Mouse (Mus musculus): ENCODE measurements around the gene Atp1b2. TPM values are rescaled to one million over a fixed set of nuclear protein-coding genes. Genes with fewer than 3 reads are reported as not detected.

The Atp1b2 gene
- polyA plus RNA-seq, 1 experiment from 2014 or later, result 11.4 TPM

DNA sequence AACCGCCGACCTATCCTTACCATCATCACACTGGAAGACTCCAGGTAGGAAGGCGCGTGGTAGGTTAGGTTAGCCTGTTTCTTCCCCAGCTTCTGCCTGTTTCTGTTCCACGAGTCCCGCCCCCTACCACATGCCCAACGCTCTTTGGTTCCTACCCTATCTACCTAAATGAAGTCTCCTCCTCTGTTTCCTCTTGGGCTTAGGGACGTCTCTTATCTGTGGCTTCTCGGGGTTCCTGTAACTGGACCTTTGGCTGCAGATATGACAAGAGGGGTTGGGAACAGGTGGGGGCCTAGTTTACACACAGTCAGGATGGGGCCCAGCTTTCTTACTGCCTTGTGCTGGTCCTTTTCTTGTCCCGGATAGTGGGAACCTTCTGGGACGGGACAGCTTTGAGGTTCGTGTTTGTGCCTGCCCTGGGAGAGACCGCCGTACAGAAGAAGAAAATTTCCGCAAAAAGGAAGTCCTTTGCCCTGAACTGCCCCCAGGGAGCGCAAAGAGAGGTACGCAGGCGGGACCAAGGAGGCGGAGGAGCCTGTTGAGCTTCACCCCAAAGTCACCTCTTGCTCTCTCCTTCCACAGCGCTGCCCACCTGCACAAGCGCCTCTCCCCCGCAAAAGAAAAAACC lies 16.4 kb downstream of the Atp1b2 start:
- no peaks in the 10 kb centered on the region for H3K4me1 ChIP-seq (ENCODE audit: control insufficient read depth, insufficient read depth, low read length)
- H3K27ac ChIP-seq (ENCODE audit: low read depth, low read length), result no peak overlapping the region
- ATAC-seq (ENCODE audit: low FRiP score, low TSS enrichment), result no peak
- H3K27me3 ChIP-seq (ENCODE audit: control insufficient read depth, insufficient read depth, low read length), result no peaks in the 10 kb centered on the region
- no peaks in the 10 kb centered on the region for H3K9me3 ChIP-seq (ENCODE audit: control insufficient read depth, low read length)
- peaks cover 72% of the 10 kb centered on the region for H3K36me3 ChIP-seq (ENCODE audit: control insufficient read depth, insufficient read depth, low read length)
- no peak overlapping the region for H3K4me2 ChIP-seq (replicated peaks; ENCODE audit: low read depth, low read length)
- WGBS, result 92% methylated on average over 22 of the region's 22 CpGs
- no peak overlapping the region for H3K9ac ChIP-seq (ENCODE audit: low read depth, low read length)
- H3K4me3 ChIP-seq (ENCODE audit: low read length), result no peak overlapping the region

DNA sequence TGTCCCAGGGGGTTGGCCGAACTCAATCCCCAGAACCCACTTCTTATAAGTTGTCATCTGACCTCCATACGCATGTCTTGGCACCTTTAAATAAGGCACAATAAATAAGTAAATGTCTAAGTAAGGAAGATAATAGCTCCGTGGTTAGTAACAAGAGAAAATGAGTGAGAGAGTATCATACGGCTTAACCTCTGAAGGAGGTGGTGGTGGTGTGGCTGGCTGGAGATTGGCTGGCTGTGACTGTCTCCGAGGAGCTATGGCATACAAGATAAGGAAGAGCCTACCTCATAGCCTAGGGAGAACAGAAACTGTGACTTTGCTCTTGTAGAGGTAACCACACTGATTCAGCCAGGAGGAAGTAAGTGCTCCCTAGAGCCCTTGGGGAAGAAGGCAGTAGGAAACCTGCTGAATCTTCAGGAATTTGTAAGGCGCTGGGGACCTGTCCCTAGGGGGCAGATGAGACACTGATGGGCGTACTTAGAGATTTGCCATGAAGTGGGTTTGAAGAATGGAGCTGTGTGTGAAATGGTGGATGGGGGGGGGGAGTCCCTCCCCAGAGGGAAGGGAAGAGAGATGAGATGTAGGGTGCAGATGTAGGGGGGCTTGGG lies 19.9 kb downstream of the Atp1b2 start:
- H3K9ac ChIP-seq (ENCODE audit: low read depth, low read length), result no peak overlapping the region
- ATAC-seq (ENCODE audit: low FRiP score, low TSS enrichment), result no peak
- H3K27me3 ChIP-seq (ENCODE audit: control insufficient read depth, insufficient read depth, low read length), result no peaks in the 10 kb centered on the region
- H3K9me3 ChIP-seq (ENCODE audit: control insufficient read depth, low read length), result no peaks in the 10 kb centered on the region
- no peak overlapping the region for H3K4me2 ChIP-seq (replicated peaks; ENCODE audit: low read depth, low read length)
- peaks cover 54% of the 10 kb centered on the region for H3K36me3 ChIP-seq (ENCODE audit: control insufficient read depth, insufficient read depth, low read length)
- H3K4me3 ChIP-seq (ENCODE audit: low read length), result no peak overlapping the region
- peaks cover 11% of the 10 kb centered on the region for H3K4me1 ChIP-seq (ENCODE audit: control insufficient read depth, insufficient read depth, low read length)
- no peak overlapping the region for H3K27ac ChIP-seq (ENCODE audit: low read depth, low read length)
- 79% methylated on average over 7 of the region's 7 CpGs for WGBS

DNA sequence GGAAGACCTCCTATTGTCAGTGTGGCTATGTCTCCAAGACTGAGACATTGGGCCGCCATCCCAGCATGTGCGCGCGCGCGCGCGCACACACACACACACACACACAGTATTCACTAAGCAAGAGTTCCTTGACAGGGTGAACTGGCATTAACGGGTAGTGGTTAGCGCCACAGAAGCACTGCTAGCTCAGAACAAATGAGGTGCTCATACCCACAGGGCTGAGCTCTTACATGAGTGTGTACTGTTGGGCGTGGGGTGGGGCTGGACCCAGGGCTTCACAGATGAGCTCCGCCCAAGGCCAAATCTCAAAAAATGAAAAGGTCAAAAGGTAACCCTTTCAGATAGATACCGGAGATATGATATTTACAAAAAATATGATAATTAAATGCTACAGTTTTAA lies 20.8 kb downstream of the Atp1b2 start:
- H3K27ac ChIP-seq (ENCODE audit: low read depth, low read length), result no peak overlapping the region
- no peaks in the 10 kb centered on the region for H3K9me3 ChIP-seq (ENCODE audit: control insufficient read depth, low read length)
- no peak overlapping the region for H3K9ac ChIP-seq (ENCODE audit: low read depth, low read length)
- H3K36me3 ChIP-seq (ENCODE audit: control insufficient read depth, insufficient read depth, low read length), result peaks cover 46% of the 10 kb centered on the region
- no peak for ATAC-seq (ENCODE audit: low FRiP score, low TSS enrichment)
- no peaks in the 10 kb centered on the region for H3K27me3 ChIP-seq (ENCODE audit: control insufficient read depth, insufficient read depth, low read length)
- H3K4me1 ChIP-seq (ENCODE audit: control insufficient read depth, insufficient read depth, low read length), result peaks cover 11% of the 10 kb centered on the region
- H3K4me2 ChIP-seq (replicated peaks; ENCODE audit: low read depth, low read length), result no peak overlapping the region
- H3K4me3 ChIP-seq (ENCODE audit: low read length), result no peak overlapping the region
- 97% methylated on average over 13 of the region's 13 CpGs for WGBS

DNA sequence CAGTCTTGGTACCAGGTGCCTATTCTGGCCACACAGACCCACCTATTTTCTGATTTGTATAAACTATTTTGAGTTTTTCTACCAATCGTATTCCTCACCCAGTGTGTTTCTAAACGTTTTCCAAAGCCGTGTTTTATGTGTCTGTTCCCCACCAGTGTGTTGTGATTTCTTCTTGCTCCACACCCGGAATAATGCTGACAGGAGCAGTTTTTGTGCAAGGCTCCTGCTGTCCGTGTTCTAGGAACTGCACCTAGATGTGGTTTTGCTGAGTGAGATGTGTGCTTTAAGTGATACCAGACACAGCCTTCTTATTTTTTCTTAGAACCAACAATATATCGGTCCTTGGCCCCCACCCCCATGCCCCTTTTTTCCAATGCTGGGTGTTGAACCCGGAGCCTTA lies 21.7 kb downstream of the Atp1b2 start:
- Histone ChIP-seq H3K9me3 (ENCODE audit: control insufficient read depth, low read length) (no peaks in the 10 kb centered on the region), H3K4me1 (ENCODE audit: control insufficient read depth, insufficient read depth, low read length) (peaks cover 11% of the 10 kb centered on the region), H3K9ac (ENCODE audit: low read depth, low read length) (no peak overlapping the region), H3K27me3 (ENCODE audit: control insufficient read depth, insufficient read depth, low read length) (no peaks in the 10 kb centered on the region), H3K4me2 (replicated peaks; ENCODE audit: low read depth, low read length) (no peak overlapping the region), H3K4me3 (ENCODE audit: low read length) (no peak overlapping the region), H3K27ac (ENCODE audit: low read depth, low read length) (no peak overlapping the region), H3K36me3 (ENCODE audit: control insufficient read depth, insufficient read depth, low read length) (peaks cover 36% of the 10 kb centered on the region)
- no peak for ATAC-seq (ENCODE audit: low FRiP score, low TSS enrichment)
- 81% methylated on average over 7 of the region's 7 CpGs for WGBS

DNA sequence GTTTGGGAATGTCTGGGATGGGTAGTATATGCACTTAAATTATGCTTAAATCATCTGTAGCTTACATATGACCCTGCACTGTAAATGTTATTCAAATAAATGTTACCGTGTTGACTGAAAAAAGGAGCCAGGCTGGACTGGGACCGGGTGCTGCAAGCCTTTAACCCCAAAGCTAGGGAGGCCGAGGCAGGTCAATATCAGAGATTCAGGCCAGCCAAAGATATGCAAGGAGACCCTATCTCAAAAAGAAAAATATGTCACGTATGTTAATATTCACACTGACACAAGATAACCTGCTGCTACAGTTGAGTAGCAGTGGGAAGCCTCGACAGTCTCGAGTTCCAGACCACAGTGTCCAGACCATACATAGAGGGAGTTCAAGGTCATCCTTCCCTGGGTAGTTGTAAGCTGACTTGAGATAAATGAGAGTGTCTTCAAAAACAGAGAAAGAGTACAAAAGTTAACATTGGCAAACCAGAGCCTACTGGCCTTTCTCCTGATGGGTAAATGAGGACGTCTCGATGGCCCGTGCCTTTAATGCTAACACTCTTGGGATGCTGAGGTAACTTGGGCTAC lies 23.4 kb downstream of the Atp1b2 start:
- Histone ChIP-seq H3K27ac (ENCODE audit: low read depth, low read length) (no peak overlapping the region), H3K4me2 (replicated peaks; ENCODE audit: low read depth, low read length) (peak overlapping the region; percentile 93), H3K4me1 (ENCODE audit: control insufficient read depth, insufficient read depth, low read length) (peaks cover 23% of the 10 kb centered on the region), H3K27me3 (ENCODE audit: control insufficient read depth, insufficient read depth, low read length) (no peaks in the 10 kb centered on the region), H3K36me3 (ENCODE audit: control insufficient read depth, insufficient read depth, low read length) (peaks cover 21% of the 10 kb centered on the region), H3K4me3 (ENCODE audit: low read length) (peak overlapping the region; percentile 83), H3K9me3 (ENCODE audit: control insufficient read depth, low read length) (no peaks in the 10 kb centered on the region), H3K9ac (ENCODE audit: low read depth, low read length) (peak overlapping the region; percentile 78; the same call in 1 of the 2 replicates)
- 63% methylated on average over 9 of the region's 9 CpGs for WGBS
- no peak for ATAC-seq (ENCODE audit: low FRiP score, low TSS enrichment)

DNA sequence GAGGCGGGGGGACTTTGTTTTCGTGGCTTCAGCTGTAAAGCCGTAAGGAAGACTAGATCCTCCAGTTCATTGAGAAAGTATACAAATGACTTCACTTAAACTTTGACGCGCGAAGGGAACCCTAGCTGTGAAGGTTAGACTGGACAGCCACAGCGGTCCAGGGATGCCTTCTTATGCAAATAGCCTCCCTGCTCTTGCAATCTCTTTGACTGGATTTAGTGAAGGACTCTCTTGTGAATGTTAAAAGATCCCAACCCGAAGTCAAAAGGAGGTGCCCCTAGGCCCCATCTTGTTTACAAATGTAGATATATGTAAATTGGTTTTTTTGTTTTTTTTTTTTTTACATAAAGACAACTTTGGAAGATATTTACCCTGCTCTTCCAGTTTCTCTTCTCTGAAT lies 23.9 kb downstream of the Atp1b2 start:
- peak overlapping the region; percentile 97 for H3K27ac ChIP-seq (ENCODE audit: low read depth, low read length)
- WGBS, result 1% methylated on average over 8 of the region's 8 CpGs
- no peaks in the 10 kb centered on the region for H3K27me3 ChIP-seq (ENCODE audit: control insufficient read depth, insufficient read depth, low read length)
- no peaks in the 10 kb centered on the region for H3K9me3 ChIP-seq (ENCODE audit: control insufficient read depth, low read length)
- peak overlapping the region; percentile 83 for H3K4me3 ChIP-seq (ENCODE audit: low read length)
- peak overlapping the region; percentile 93 for H3K4me2 ChIP-seq (replicated peaks; ENCODE audit: low read depth, low read length)
- H3K36me3 ChIP-seq (ENCODE audit: control insufficient read depth, insufficient read depth, low read length), result peaks cover 19% of the 10 kb centered on the region; the same call in 1 of the 2 replicates
- ATAC-seq (ENCODE audit: low FRiP score, low TSS enrichment), result no peak
- peak overlapping the region; percentile 78 for H3K9ac ChIP-seq (ENCODE audit: low read depth, low read length)
- peaks cover 28% of the 10 kb centered on the region for H3K4me1 ChIP-seq (ENCODE audit: control insufficient read depth, insufficient read depth, low read length)

DNA sequence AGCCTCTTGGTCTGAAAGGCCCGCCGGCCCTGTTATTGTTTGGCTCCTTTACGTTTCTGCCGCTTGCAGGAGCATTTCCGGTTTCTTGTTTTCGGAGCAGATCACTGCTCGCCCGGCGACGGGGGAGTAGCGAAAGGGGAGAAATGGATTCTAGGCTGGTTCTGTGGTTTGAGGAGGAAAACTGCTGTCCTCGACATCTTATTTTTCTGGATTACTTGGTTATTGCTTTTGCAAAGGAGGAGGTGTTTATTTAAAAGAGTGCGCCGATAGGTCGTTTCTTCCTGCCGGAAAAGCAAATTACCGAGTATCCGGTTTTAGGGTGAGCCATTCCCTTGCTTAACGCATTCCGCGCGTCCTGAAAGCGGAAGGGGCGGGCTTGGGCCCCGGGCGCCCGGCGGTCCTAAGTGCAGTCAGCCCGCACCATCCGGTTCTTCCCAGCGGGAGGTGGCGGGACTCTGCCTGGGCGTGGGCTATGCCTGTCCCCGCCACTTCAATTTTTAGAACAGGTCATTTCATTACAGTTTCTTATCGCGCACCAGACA lies 24.5 kb downstream of the Atp1b2 start:
- Histone ChIP-seq H3K9me3 (ENCODE audit: control insufficient read depth, low read length) (no peaks in the 10 kb centered on the region), H3K4me2 (replicated peaks; ENCODE audit: low read depth, low read length) (peak overlapping the region; percentile 93), H3K36me3 (ENCODE audit: control insufficient read depth, insufficient read depth, low read length) (peaks cover 18% of the 10 kb centered on the region; the same call in 1 of the 2 replicates), H3K4me1 (ENCODE audit: control insufficient read depth, insufficient read depth, low read length) (peaks cover 29% of the 10 kb centered on the region), H3K9ac (ENCODE audit: low read depth, low read length) (peak overlapping the region; percentile 78), H3K27ac (ENCODE audit: low read depth, low read length) (peak overlapping the region; percentile 97), H3K4me3 (ENCODE audit: low read length) (peak overlapping the region; percentile 83), H3K27me3 (ENCODE audit: control insufficient read depth, insufficient read depth, low read length) (no peaks in the 10 kb centered on the region)
- ATAC-seq (ENCODE audit: low FRiP score, low TSS enrichment), result peak; percentile 77
- WGBS, result 0% methylated on average over 36 of the region's 36 CpGs

DNA sequence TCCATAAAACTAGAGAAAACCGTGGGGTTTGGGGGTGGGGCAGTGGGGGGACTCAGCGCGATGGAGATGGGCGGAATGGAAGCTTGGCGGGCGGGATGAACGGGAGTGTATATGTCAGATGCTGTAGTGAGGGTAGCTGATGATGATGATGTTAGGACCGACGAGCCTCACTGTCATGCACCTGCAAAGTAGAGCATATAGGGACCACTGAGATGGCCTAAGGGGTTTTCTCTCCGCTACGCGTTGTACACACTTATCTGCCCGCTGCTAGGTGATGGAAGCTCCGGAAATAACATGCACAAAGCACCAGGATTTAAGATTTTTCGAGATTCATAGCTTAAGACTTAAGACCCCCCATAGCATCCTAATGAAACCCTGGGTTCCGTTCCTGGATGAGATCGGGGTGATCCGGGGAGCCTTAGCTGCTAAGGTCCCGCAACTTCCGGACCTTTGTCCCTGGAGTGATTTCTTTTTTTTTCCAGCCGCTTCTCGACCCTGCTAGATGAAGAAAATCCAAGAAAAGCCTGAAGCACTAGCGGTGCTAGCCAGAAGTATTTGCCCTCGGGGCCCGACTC lies 25.1 kb downstream of the Atp1b2 start:
- no peaks in the 10 kb centered on the region for H3K9me3 ChIP-seq (ENCODE audit: control insufficient read depth, low read length)
- peak overlapping the region; percentile 97 for H3K27ac ChIP-seq (ENCODE audit: low read depth, low read length)
- peaks cover 21% of the 10 kb centered on the region; the same call in 1 of the 2 replicates for H3K36me3 ChIP-seq (ENCODE audit: control insufficient read depth, insufficient read depth, low read length)
- H3K4me3 ChIP-seq (ENCODE audit: low read length), result peak overlapping the region; percentile 83
- H3K27me3 ChIP-seq (ENCODE audit: control insufficient read depth, insufficient read depth, low read length), result no peaks in the 10 kb centered on the region
- ATAC-seq (ENCODE audit: low FRiP score, low TSS enrichment), result peak; percentile 16
- 0% methylated on average over 25 of the region's 25 CpGs for WGBS
- peaks cover 29% of the 10 kb centered on the region for H3K4me1 ChIP-seq (ENCODE audit: control insufficient read depth, insufficient read depth, low read length)
- H3K9ac ChIP-seq (ENCODE audit: low read depth, low read length), result peak overlapping the region; percentile 78
- peak overlapping the region; percentile 93 for H3K4me2 ChIP-seq (replicated peaks; ENCODE audit: low read depth, low read length)

Measured in kidney, embryonic 14.5 days (tissue).